ENCODE assay signal across 25 mouse cellular contexts in the genomic region with DNA sequence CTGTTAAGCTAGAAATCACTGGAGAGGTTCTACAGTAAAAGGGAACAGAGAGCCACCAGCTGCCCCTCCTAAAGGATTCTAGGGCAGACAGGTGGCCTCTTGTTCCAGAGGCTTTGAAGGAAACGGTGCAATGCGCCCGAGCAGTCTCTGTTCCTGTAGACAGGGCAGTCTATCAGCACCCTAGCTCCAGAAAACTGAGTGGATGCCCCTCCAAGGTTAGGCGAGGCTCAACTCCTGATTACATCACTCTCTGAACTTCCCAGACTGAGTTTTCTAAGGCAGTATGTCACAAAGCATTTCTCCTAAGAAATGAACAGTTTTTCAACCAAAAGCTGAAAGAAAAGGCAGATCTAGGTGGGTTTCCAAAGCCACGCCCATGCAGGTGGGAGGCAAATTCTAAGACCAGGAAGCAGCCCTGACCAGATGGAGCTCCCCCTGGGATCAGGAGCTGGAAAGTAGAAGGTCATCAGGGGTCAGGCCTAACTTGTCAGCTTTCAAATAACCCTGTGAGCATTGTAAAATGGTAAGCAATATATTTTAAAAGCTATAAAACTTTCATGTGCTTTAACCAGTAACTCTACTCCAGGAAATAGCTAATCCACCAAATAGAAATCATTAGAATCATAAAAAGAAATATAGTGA. TPM values are rescaled to one million over a fixed set of nuclear protein-coding genes. Genes with fewer than 3 reads are reported as not detected.
A peak's percentile ranks its signal among the peaks of the same experiment; 100 is the strongest.
DNase-seq lines count a peak whose midpoint lies in the region; ATAC-seq and TF ChIP-seq lines count a peak whose summit lies in the region.
"Had no signal": no experiment of that assay in that cellular context is flagged by ENCODE, and none has a peak within 500 bp of the region (broad histone marks: within the 10 kb centered on the region; RNA-seq: fewer than 3 reads in every experiment).

No protein-coding gene starts in this region.

- no peak for TF ChIP-seq EP300 in stomach, postnatal 0 days (optimal IDR thresholded peaks at IDR 0.05)

- no peaks in the 10 kb centered on the region for H3K9me3 ChIP-seq in heart, embryonic 12.5 days (replicated peaks)
- no peaks in the 10 kb centered on the region for H3K9me3 ChIP-seq in stomach, embryonic 16.5 days (replicated peaks; ENCODE audit: control insufficient read depth, low read length)
- no peaks in the 10 kb centered on the region for H3K9me3 ChIP-seq in stomach, postnatal 0 days (ENCODE audit: control insufficient read depth, low read length)
- no peaks in the 10 kb centered on the region for H3K9me3 ChIP-seq in intestine, embryonic 14.5 days (ENCODE audit: control insufficient read depth, low read length)
- no peaks in the 10 kb centered on the region for H3K9me3 ChIP-seq in liver, embryonic 12.5 days (replicated peaks)
- H3K9me3 ChIP-seq: embryonic facial prominence, embryonic 13.5 days; forebrain, embryonic 15.5 days; heart, embryonic 13.5 days; midbrain, embryonic 13.5 days; neural tube, embryonic 12.5 days; stomach, embryonic 15.5 days had no signal

- no peak for ATAC-seq in heart, embryonic 12.5 days (ENCODE audit: insufficient number of reproducible peaks, low FRiP score)
- no peak for ATAC-seq in stomach, embryonic 16.5 days (ENCODE audit: insufficient read depth, low FRiP score)
- no peak for ATAC-seq in stomach, postnatal 0 days (ENCODE audit: low FRiP score, low TSS enrichment)
- ATAC-seq in intestine, embryonic 14.5 days (replicated peaks; ENCODE audit: low FRiP score, low TSS enrichment, low read depth), result peak; percentile 53; the same call in 1 of the 2 replicates
- ATAC-seq in liver, embryonic 12.5 days, result no peak
- ATAC-seq: forebrain, embryonic 15.5 days; midbrain, embryonic 13.5 days; Patski had no signal

- WGBS in heart, embryonic 12.5 days, result 60% methylated on average over 5 of the region's 5 CpGs
- 52% methylated on average over 5 of the region's 5 CpGs for WGBS in stomach, embryonic 16.5 days
- 49% methylated on average over 5 of the region's 5 CpGs for WGBS in stomach, postnatal 0 days
- 48% methylated on average over 5 of the region's 5 CpGs for WGBS in intestine, embryonic 14.5 days
- 59% methylated on average over 5 of the region's 5 CpGs for WGBS in liver, embryonic 12.5 days (ENCODE audit: insufficient replicate concordance)

- no peaks in the 10 kb centered on the region for H3K27me3 ChIP-seq in heart, embryonic 12.5 days (replicated peaks)
- no peaks in the 10 kb centered on the region for H3K27me3 ChIP-seq in stomach, embryonic 16.5 days (ENCODE audit: control insufficient read depth, insufficient read depth, low read length)
- H3K27me3 ChIP-seq in stomach, postnatal 0 days (ENCODE audit: control insufficient read depth, insufficient read depth, low read length), result no peaks in the 10 kb centered on the region
- no peaks in the 10 kb centered on the region for H3K27me3 ChIP-seq in intestine, embryonic 14.5 days (replicated peaks; ENCODE audit: control insufficient read depth, insufficient read depth, low read length)
- H3K27me3 ChIP-seq in liver, embryonic 12.5 days (replicated peaks), result no peaks in the 10 kb centered on the region
- H3K27me3 ChIP-seq: embryonic facial prominence, embryonic 13.5 days; forebrain, embryonic 15.5 days; heart, embryonic 13.5 days; limb, embryonic 15.5 days; midbrain, embryonic 13.5 days; neural tube, embryonic 12.5 days; Patski; stomach, embryonic 15.5 days had no signal

- H3K27ac ChIP-seq in heart, embryonic 12.5 days (ENCODE audit: poor library complexity, severe bottlenecking), result no peak overlapping the region
- H3K27ac ChIP-seq in stomach, embryonic 16.5 days (ENCODE audit: low read length), result peak overlapping the region; percentile 27; the same call in 1 of the 2 replicates
- H3K27ac ChIP-seq in stomach, postnatal 0 days (replicated peaks), result no peak overlapping the region
- H3K27ac ChIP-seq in intestine, embryonic 14.5 days (ENCODE audit: low read depth), result no peak overlapping the region
- H3K27ac ChIP-seq in liver, embryonic 12.5 days, result no peak overlapping the region
- H3K27ac ChIP-seq: embryonic facial prominence, embryonic 13.5 days; forebrain, embryonic 15.5 days; gastrocnemius, adult 2 months; heart, embryonic 13.5 days; hindbrain, embryonic 14.5 days; limb, embryonic 15.5 days; midbrain, embryonic 13.5 days; neural tube, embryonic 12.5 days; stomach, embryonic 15.5 days had no signal

- TF ChIP-seq CTCF in stomach, postnatal 0 days (IDR thresholded peaks at IDR 0.05; ENCODE audit: low read depth), result no peak

- H3K9ac ChIP-seq in heart, embryonic 12.5 days, result no peak overlapping the region
- no peak overlapping the region for H3K9ac ChIP-seq in stomach, embryonic 16.5 days (ENCODE audit: low read length)
- no peak overlapping the region for H3K9ac ChIP-seq in stomach, postnatal 0 days (ENCODE audit: low read length)
- no peak overlapping the region for H3K9ac ChIP-seq in intestine, embryonic 14.5 days (ENCODE audit: low read length)
- no peak overlapping the region for H3K9ac ChIP-seq in liver, embryonic 12.5 days
- H3K9ac ChIP-seq: embryonic facial prominence, embryonic 13.5 days; forebrain, embryonic 15.5 days; hindbrain, embryonic 14.5 days; limb, embryonic 15.5 days; midbrain, embryonic 13.5 days; neural tube, embryonic 12.5 days; stomach, embryonic 15.5 days had no signal

- peaks cover 25% of the 10 kb centered on the region for H3K4me1 ChIP-seq in heart, embryonic 12.5 days (replicated peaks)
- peaks cover 9% of the 10 kb centered on the region; the same call in 1 of the 2 replicates for H3K4me1 ChIP-seq in stomach, embryonic 16.5 days (ENCODE audit: control insufficient read depth, insufficient read depth, low read length)
- no peaks in the 10 kb centered on the region for H3K4me1 ChIP-seq in stomach, postnatal 0 days (replicated peaks; ENCODE audit: control insufficient read depth, insufficient read depth)
- H3K4me1 ChIP-seq in intestine, embryonic 14.5 days (replicated peaks; ENCODE audit: control insufficient read depth, insufficient read depth, low read length), result 0 out of 2 replicates have a peak, but pooled peaks cover 7% of the 10 kb centered on the region
- H3K4me1 ChIP-seq in liver, embryonic 12.5 days, result peaks cover 25% of the 10 kb centered on the region
- H3K4me1 ChIP-seq: forebrain, embryonic 15.5 days had no signal

- no peak overlapping the region for H3K4me3 ChIP-seq in heart, embryonic 12.5 days
- H3K4me3 ChIP-seq in stomach, embryonic 16.5 days (replicated peaks; ENCODE audit: low read length), result no peak overlapping the region
- no peak overlapping the region for H3K4me3 ChIP-seq in stomach, postnatal 0 days (ENCODE audit: low read depth, low read length)
- H3K4me3 ChIP-seq in intestine, embryonic 14.5 days (ENCODE audit: low read depth, low read length), result no peak overlapping the region
- no peak overlapping the region for H3K4me3 ChIP-seq in liver, embryonic 12.5 days
- H3K4me3 ChIP-seq: embryonic facial prominence, embryonic 13.5 days; forebrain, embryonic 15.5 days; gastrocnemius, adult 2 months; heart, embryonic 13.5 days; limb, embryonic 15.5 days; midbrain, embryonic 13.5 days; neural tube, embryonic 12.5 days; stomach, embryonic 15.5 days had no signal

- H3K4me2 ChIP-seq in heart, embryonic 12.5 days, result no peak overlapping the region
- no peak overlapping the region for H3K4me2 ChIP-seq in stomach, embryonic 16.5 days (ENCODE audit: low read depth, low read length)
- no peak overlapping the region for H3K4me2 ChIP-seq in stomach, postnatal 0 days (replicated peaks; ENCODE audit: low read depth)
- H3K4me2 ChIP-seq in intestine, embryonic 14.5 days (ENCODE audit: low read length), result no peak overlapping the region
- no peak overlapping the region for H3K4me2 ChIP-seq in liver, embryonic 12.5 days
- H3K4me2 ChIP-seq: embryonic facial prominence, embryonic 13.5 days; forebrain, embryonic 15.5 days; heart, embryonic 13.5 days; hindbrain, embryonic 14.5 days; limb, embryonic 15.5 days; midbrain, embryonic 13.5 days; neural tube, embryonic 12.5 days; stomach, embryonic 15.5 days had no signal

- peak; percentile 83 for DNase-seq in heart, adult 11 months
- no peak for DNase-seq in stomach, postnatal 0 days (ENCODE audit: low spot score)
- DNase-seq in intestine, embryonic 14.5 days (ENCODE audit: low spot score), result no peak
- DNase-seq in urinary bladder, postnatal 10 days (ENCODE audit: low spot score), result no peak
- DNase-seq in urinary bladder, adult 2 months (ENCODE audit: low spot score), result no peak
- DNase-seq: B cell, adult 2 months; cerebellum, adult 18-20 months; cerebellum, postnatal 36 days; gastrocnemius, adult 2 months; heart, postnatal 36 days; kidney, adult 2 months; lung, postnatal 10 days; right cerebral cortex, postnatal 25 days had no signal

- H3K36me3 ChIP-seq in heart, embryonic 12.5 days, result peaks cover 31% of the 10 kb centered on the region
- peaks cover 7% of the 10 kb centered on the region for H3K36me3 ChIP-seq in stomach, embryonic 16.5 days (ENCODE audit: control insufficient read depth, insufficient read depth, low read length)
- peaks cover 7% of the 10 kb centered on the region; the same call in 1 of the 2 replicates for H3K36me3 ChIP-seq in stomach, postnatal 0 days (ENCODE audit: control insufficient read depth, insufficient read depth, low read length)
- peaks cover 36% of the 10 kb centered on the region for H3K36me3 ChIP-seq in intestine, embryonic 14.5 days (ENCODE audit: control insufficient read depth, insufficient read depth, low read length)
- H3K36me3 ChIP-seq in liver, embryonic 12.5 days, result peaks cover 54% of the 10 kb centered on the region

RNA-seq across cellular contexts. Expression of a gene that starts 17.1 kb away (rescaled TPM):
- polyA plus RNA-seq in heart, embryonic 12.5 days (2016; fragmentation: Nextera tagmentation; extraction: Ambion mirVana), result 20.7 and 23.5 TPM in 2 replicates
- polyA plus RNA-seq in stomach, embryonic 16.5 days (2015; fragmentation: Nextera tagmentation; extraction: Ambion mirVana), result 25.4 and 27.8 TPM in 2 replicates
- 18.1 and 18.7 TPM in 2 replicates for polyA plus RNA-seq in stomach, postnatal 0 days (2015; fragmentation: Nextera tagmentation; extraction: Ambion mirVana)
- polyA plus RNA-seq in intestine, embryonic 14.5 days (2014; fragmentation: Nextera tagmentation; extraction: Ambion mirVana), result 43.0 and 43.8 TPM in 2 replicates
- 19.5 and 20.1 TPM in 2 replicates for polyA plus RNA-seq in liver, embryonic 12.5 days (2016; fragmentation: Nextera tagmentation; extraction: Ambion mirVana)
- polyA plus RNA-seq in urinary bladder, adult 2 months (2012; rRNA removed), result 80.1 and 101 TPM in 2 replicates
